Comparison of ENCODE assay signal across 11 mouse cellular contexts in the genomic region with DNA sequence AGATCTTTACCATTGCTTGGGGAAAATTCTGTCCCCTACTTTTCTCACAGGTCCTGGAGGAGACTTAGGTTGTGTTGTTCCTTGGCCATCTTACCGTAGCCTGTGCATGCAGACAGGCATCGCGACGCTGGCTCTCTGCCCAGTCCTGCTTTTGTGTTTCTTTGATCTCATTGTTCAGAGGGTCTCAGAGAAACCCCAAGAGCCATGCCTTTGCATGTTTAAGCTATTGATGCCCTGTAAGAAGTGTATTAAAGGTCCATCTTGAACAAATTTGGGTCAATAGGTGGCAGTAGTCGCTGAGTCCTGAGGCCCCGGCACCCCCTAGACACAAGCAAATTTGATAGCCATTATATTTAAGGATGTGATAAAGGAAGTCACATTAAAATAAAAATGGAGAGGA. TPM values are rescaled to one million over a fixed set of nuclear protein-coding genes. Genes with fewer than 3 reads are reported as not detected.
DNase-seq lines count a peak whose midpoint lies in the region; ATAC-seq and TF ChIP-seq lines count a peak whose summit lies in the region.
"Had no signal": no experiment of that assay in that cellular context is flagged by ENCODE, and none has a peak within 500 bp of the region (broad histone marks: within the 10 kb centered on the region; RNA-seq: fewer than 3 reads in every experiment).

No protein-coding gene starts in this region.

- peak; percentile 66 for ATAC-seq in forebrain, embryonic 11.5 days (replicated peaks; ENCODE audit: low FRiP score)
- peak; percentile 34 for ATAC-seq in midbrain, embryonic 16.5 days
- no peak for ATAC-seq in heart, embryonic 11.5 days (replicated peaks; ENCODE audit: insufficient number of reproducible peaks, low FRiP score, low TSS enrichment)

- no peak for TF ChIP-seq POLR2A in kidney, adult 2 months (IDR thresholded peaks at IDR 0.05; ENCODE audit: low read depth, low read length)
- no peak for TF ChIP-seq POLR2A in brain, embryonic 14.5 days (IDR thresholded peaks at IDR 0.05; ENCODE audit: borderline replicate concordance, extremely low read depth, insufficient read depth, insufficient read length, poor library complexity, severe bottlenecking)

- H3K9me3 ChIP-seq in forebrain, embryonic 11.5 days (ENCODE audit: control insufficient read depth, low read length): no peaks in the 10 kb centered on the region
- H3K9me3 ChIP-seq in midbrain, embryonic 16.5 days (replicated peaks; ENCODE audit: control insufficient read depth, low read length, poor library complexity, severe bottlenecking): no peaks in the 10 kb centered on the region
- no peaks in the 10 kb centered on the region for H3K9me3 ChIP-seq in heart, embryonic 11.5 days (replicated peaks; ENCODE audit: control insufficient read depth, low read length)
- H3K9me3 ChIP-seq: megakaryocyte, embryonic 14.5 days had no signal

- H3K27ac ChIP-seq in kidney, adult 2 months (ENCODE audit: insufficient read depth, low read depth, low read length): no peak overlapping the region
- peak overlapping the region; percentile 66; the same call in 1 of the 2 replicates for H3K27ac ChIP-seq in forebrain, embryonic 11.5 days (ENCODE audit: low read depth, low read length)
- H3K27ac ChIP-seq in midbrain, embryonic 16.5 days (ENCODE audit: low read length): peak overlapping the region; percentile 96
- no peak overlapping the region for H3K27ac ChIP-seq in heart, embryonic 11.5 days (ENCODE audit: low read depth, low read length)

- intact Hi-C loops in gastrocnemius, postnatal 36 days (cut with DNase I): loop anchor here (2.0 to 5.0 kb wide), 2 partner anchors 51 to 75 kb away; no protein-coding TSS in a partner anchor

- H3K4me2 ChIP-seq in forebrain, embryonic 11.5 days (ENCODE audit: low read depth, low read length, severe bottlenecking): peak overlapping the region; percentile 27; the same call in 1 of the 2 replicates
- peak overlapping the region; percentile 46 for H3K4me2 ChIP-seq in midbrain, embryonic 16.5 days (ENCODE audit: low read length)
- H3K4me2 ChIP-seq in heart, embryonic 11.5 days: no peak overlapping the region

- DNase-seq in kidney, adult 2 months: no peak
- no peak for DNase-seq in kidney, adult 9 months
- DNase-seq in brain, embryonic 14.5 days (ENCODE audit: low read depth): peak; percentile 89
- peak; percentile 76 for DNase-seq in forebrain, embryonic 11.5 days (ENCODE audit: low spot score)
- DNase-seq in urinary bladder, postnatal 4 days (ENCODE audit: low spot score in 2 of 2): no peak
- no peak for DNase-seq in gastrocnemius, postnatal 36 days
- DNase-seq: layer of hippocampus, adult 9-11 months had no signal

- no peaks in the 10 kb centered on the region for H3K27me3 ChIP-seq in kidney, adult 2 months (replicated peaks; ENCODE audit: control insufficient read depth, insufficient read depth, low read length)
- no peaks in the 10 kb centered on the region for H3K27me3 ChIP-seq in forebrain, embryonic 11.5 days (ENCODE audit: control insufficient read depth, insufficient read depth, low read length)
- H3K27me3 ChIP-seq in midbrain, embryonic 16.5 days (ENCODE audit: control insufficient read depth, insufficient read depth, low read depth, low read length): no peaks in the 10 kb centered on the region
- no peaks in the 10 kb centered on the region for H3K27me3 ChIP-seq in heart, embryonic 11.5 days (ENCODE audit: control insufficient read depth, insufficient read depth, low read length)

- WGBS in kidney, adult 2 months: 47% methylated on average over 6 of the region's 6 CpGs
- WGBS in forebrain, embryonic 11.5 days: 9% methylated on average over 6 of the region's 6 CpGs
- WGBS in midbrain, embryonic 16.5 days: 6% methylated on average over 6 of the region's 6 CpGs
- 29% methylated on average over 6 of the region's 6 CpGs for WGBS in heart, embryonic 11.5 days (ENCODE audit: insufficient replicate concordance)

- H3K4me1 ChIP-seq in kidney, adult 2 months (ENCODE audit: control insufficient read depth, insufficient read depth, low read length): no peaks in the 10 kb centered on the region
- peaks cover 17% of the 10 kb centered on the region for H3K4me1 ChIP-seq in forebrain, embryonic 11.5 days (replicated peaks; ENCODE audit: control insufficient read depth, insufficient read depth, low read length)
- H3K4me1 ChIP-seq in midbrain, embryonic 16.5 days (ENCODE audit: control insufficient read depth, insufficient read depth, low read length): peaks cover 36% of the 10 kb centered on the region
- peaks cover 7% of the 10 kb centered on the region for H3K4me1 ChIP-seq in heart, embryonic 11.5 days (ENCODE audit: control insufficient read depth, insufficient read depth, low read length)

- TF ChIP-seq CTCF in kidney, adult 2 months (conservative IDR thresholded peaks at IDR 0.05; ENCODE audit: insufficient read depth, insufficient read length, low read depth, low read length): 0 out of 2 replicates have a peak, but pooled peaks have one; percentile 21
- peak; percentile 33; the same call in 1 of the 2 replicates for TF ChIP-seq CTCF in brain, embryonic 14.5 days (IDR thresholded peaks at IDR 0.05; ENCODE audit: borderline replicate concordance, extremely low read depth, insufficient read depth, insufficient read length)

- H3K36me3 ChIP-seq in kidney, adult 2 months (ENCODE audit: control insufficient read depth, insufficient read depth, low read length): peaks cover 2% of the 10 kb centered on the region
- no peaks in the 10 kb centered on the region for H3K36me3 ChIP-seq in forebrain, embryonic 11.5 days (ENCODE audit: control insufficient read depth, insufficient read depth, low read length)
- peaks cover 4% of the 10 kb centered on the region for H3K36me3 ChIP-seq in midbrain, embryonic 16.5 days (ENCODE audit: control insufficient read depth, insufficient read depth, low read length)
- peaks cover 6% of the 10 kb centered on the region for H3K36me3 ChIP-seq in heart, embryonic 11.5 days (ENCODE audit: control insufficient read depth, insufficient read depth, low read length)

- H3K4me3 ChIP-seq in kidney, adult 2 months (ENCODE audit: insufficient read depth, low read depth, low read length): no peak overlapping the region
- no peak overlapping the region for H3K4me3 ChIP-seq in forebrain, embryonic 11.5 days (ENCODE audit: low read depth, low read length)
- H3K4me3 ChIP-seq in midbrain, embryonic 16.5 days (ENCODE audit: low read depth, low read length): no peak overlapping the region
- no peak overlapping the region for H3K4me3 ChIP-seq in heart, embryonic 11.5 days (ENCODE audit: low read depth, low read length)
- H3K4me3 ChIP-seq: megakaryocyte, embryonic 14.5 days had no signal

- peak overlapping the region; percentile 20; the same call in 1 of the 2 replicates for H3K9ac ChIP-seq in forebrain, embryonic 11.5 days (ENCODE audit: low read length)
- H3K9ac ChIP-seq in midbrain, embryonic 16.5 days (ENCODE audit: low read depth, low read length): peak overlapping the region; percentile 4; the same call in 1 of the 2 replicates
- no peak overlapping the region for H3K9ac ChIP-seq in heart, embryonic 11.5 days (ENCODE audit: low read depth, low read length)

RNA-seq across cellular contexts. Expression of gene Ngdn, which starts 12.4 kb away (rescaled TPM):
- polyA plus RNA-seq in kidney, adult 2 months (2012; rRNA removed): 15.0 and 15.5 TPM in 2 replicates
- polyA plus RNA-seq in brain, embryonic 14.5 days (2012; rRNA removed): 44.4 and 44.8 TPM in 2 replicates
- 94.1 and 95.8 TPM in 2 replicates for polyA plus RNA-seq in forebrain, embryonic 11.5 days (2014; fragmentation: Nextera tagmentation; extraction: Ambion mirVana)
- 44.8 and 48.7 TPM in 2 replicates for polyA plus RNA-seq in midbrain, embryonic 16.5 days (2015; fragmentation: Nextera tagmentation; extraction: Ambion mirVana)
- polyA plus RNA-seq in heart, embryonic 11.5 days (2014; fragmentation: Nextera tagmentation; extraction: Ambion mirVana): 60.3 and 62.1 TPM in 2 replicates
- total RNA-seq in gastrocnemius, postnatal 36 days (2021): 10 to 100 TPM; 13.9 to 18.1 TPM

RNA-seq across cellular contexts. Expression of gene Myh7, which starts 33.2 kb away (rescaled TPM):
- 0.05 and 5.2 TPM in 2 replicates for polyA plus RNA-seq in kidney, adult 2 months (2012; rRNA removed)
- 5.0 and 7.1 TPM in 2 replicates for polyA plus RNA-seq in brain, embryonic 14.5 days (2012; rRNA removed)
- 0.11 and 0.52 TPM in 2 replicates for polyA plus RNA-seq in forebrain, embryonic 11.5 days (2014; fragmentation: Nextera tagmentation; extraction: Ambion mirVana)
- 7.7 and 8.9 TPM in 2 replicates for polyA plus RNA-seq in midbrain, embryonic 16.5 days (2015; fragmentation: Nextera tagmentation; extraction: Ambion mirVana)
- polyA plus RNA-seq in heart, embryonic 11.5 days (2014; fragmentation: Nextera tagmentation; extraction: Ambion mirVana): 3,446 and 4,122 TPM in 2 replicates
- total RNA-seq in gastrocnemius, postnatal 36 days (2021): 1,000 to 10,000 TPM in 1 of 2 experiments, 100 to 1,000 TPM in 1; 194 to 1,204 TPM
- total RNA-seq: granulocyte monocyte progenitor cell, adult 5-6 weeks had no signal

RNA-seq across cellular contexts. Expression of gene Gm17428, which starts 50.9 kb away (rescaled TPM):
- polyA plus RNA-seq in kidney, adult 2 months (2012; rRNA removed): not detected in 2 replicates
- polyA plus RNA-seq in brain, embryonic 14.5 days (2012; rRNA removed): not detected in 2 replicates
- polyA plus RNA-seq in forebrain, embryonic 11.5 days (2014; fragmentation: Nextera tagmentation; extraction: Ambion mirVana): not detected in 2 replicates
- not detected in 2 replicates for polyA plus RNA-seq in midbrain, embryonic 16.5 days (2015; fragmentation: Nextera tagmentation; extraction: Ambion mirVana)
- not detected in 2 replicates for polyA plus RNA-seq in heart, embryonic 11.5 days (2014; fragmentation: Nextera tagmentation; extraction: Ambion mirVana)
- not detected for total RNA-seq in gastrocnemius, postnatal 36 days (2021)
- total RNA-seq: granulocyte monocyte progenitor cell, adult 5-6 weeks had no signal

Comparison
In these comparisons a context has a peak if more than half of its experiments do, and no peak if none do; other contexts are left out.
1. DNase-seq: peak in brain, embryonic 14.5 days (single experiment) and forebrain, embryonic 11.5 days (single experiment); none in kidney, adult 2 months (single experiment), kidney, adult 9 months (single experiment), urinary bladder, postnatal 4 days (0 of 2) and gastrocnemius, postnatal 36 days (0 of 2).
2. H3K27ac ChIP-seq: peak in forebrain, embryonic 11.5 days (single experiment) and midbrain, embryonic 16.5 days (single experiment); none in kidney, adult 2 months (single experiment) and heart, embryonic 11.5 days (single experiment).
3. RNA of gene Myh7, which starts 33.2 kb away (polyA plus RNA-seq): 3,446 to 4,122 TPM in heart, embryonic 11.5 days; 7.7 to 8.9 TPM in midbrain, embryonic 16.5 days, 5.0 to 7.1 TPM in brain, embryonic 14.5 days, 0.05 to 5.2 TPM in kidney, adult 2 months and 0.11 to 0.52 TPM in forebrain, embryonic 11.5 days; every median in the first group is over 100 times any median in the second.